Mouse (Mus musculus) intestine, embryonic 15.5 days (tissue): ENCODE results near the gene Cdcp2. TPM values are rescaled to one million over a fixed set of nuclear protein-coding genes. Genes with fewer than 3 reads are reported as not detected.
"Not testable (repeated sequence)": the region's sequence is repeated elsewhere in the genome, so short reads cannot be mapped to it uniquely, and the experiment has no call there.

Experiments
- ATAC-seq: fragments of 200-750 bp; cut with Nextera tagmentation; 2 replicates; pipeline ENCODE4 v1.8.0; 2017; ENCODE audit warnings: moderate TSS enrichment, moderate library complexity
- H3K27ac ChIP-seq: fragments of 300-500 bp; sonication (generic); 2 replicates; pipeline ENCODE4 v1.5.1; 2015; ENCODE audit warnings: mild to moderate bottlenecking, inconsistent platforms
- H3K27me3 ChIP-seq: fragments of 300-500 bp; sonication (generic); replicated peaks from 2 replicates; pipeline ENCODE4 v1.6.1; 2015; ENCODE audit warnings: inconsistent platforms
- H3K36me3 ChIP-seq: fragments of 300-500 bp; sonication (generic); 2 replicates; pipeline ENCODE4 v1.6.1; 2015; ENCODE audit warnings: inconsistent platforms
- H3K4me1 ChIP-seq: fragments of 300-500 bp; sonication (generic); replicated peaks from 2 replicates; pipeline ENCODE4 v1.6.1; 2015; ENCODE audit warnings: inconsistent platforms
- H3K4me2 ChIP-seq: fragments of 300-500 bp; sonication (generic); replicated peaks from 2 replicates; pipeline ENCODE4 v1.6.1; 2015; ENCODE audit warnings: mild to moderate bottlenecking, inconsistent platforms
- H3K4me3 ChIP-seq: fragments of 300-500 bp; sonication (generic); replicated peaks from 2 replicates; pipeline ENCODE4 v1.5.1; 2015; ENCODE audit warnings: inconsistent platforms
- H3K9ac ChIP-seq: fragments of 300-500 bp; sonication (generic); 2 replicates; pipeline ENCODE4 v1.6.1; 2015; ENCODE audit warnings: inconsistent platforms
- H3K9me3 ChIP-seq: fragments of 300-500 bp; sonication (generic); 2 replicates; pipeline ENCODE4 v1.6.1; 2016; ENCODE audit warnings: inconsistent platforms
- WGBS: fragments of 180-500 bp; shearing (Covaris S2); methylation state at CpG from one replicate; pipeline ENCODE4 v1.1.7; 2015; 5-methylcytosine and 5-hydroxymethylcytosine counted together
- polyA plus RNA-seq: library from polyadenylated mRNA; unstranded; fragments of >200 nt; fragmentation: Nextera tagmentation; extraction: Ambion mirVana; gene quantifications from 2 replicates; pipeline ENCODE4 v1.2.1, GENCODE M21; 2015

Cdcp2 gene
- polyA plus RNA-seq, 1 experiment from 2014 or later, result not detected

GRCm38 (mm10) chr4:107097871-107098270 lies 1.2 kb downstream of the Cdcp2 start:
- Histone ChIP-seq H3K9ac (no peak overlapping the region), H3K4me2 (no peak overlapping the region), H3K36me3 (no peaks in the 10 kb centered on the region), H3K4me1 (peaks cover 8% of the 10 kb centered on the region; the same call in 1 of the 2 replicates), H3K4me3 (no peak overlapping the region), H3K27ac (no peak overlapping the region), H3K9me3 (no peaks in the 10 kb centered on the region), H3K27me3 (no peaks in the 10 kb centered on the region)
- ATAC-seq, result no peak
- whole genome bisulfite sequencing, result 42% methylated on average over 15 of the region's 15 CpGs

- no peak for ATAC-seq
These were observed 1.7 kb downstream of the Cdcp2 start for GRCm38 (mm10) chr4:107098375-107098774.

GRCm38 (mm10) chr4:107098791-107099525 lies 2.3 kb downstream of the Cdcp2 start:
- Histone ChIP-seq H3K27me3 (no peaks in the 10 kb centered on the region), H3K4me2 (no peak overlapping the region), H3K9ac (no peak overlapping the region), H3K27ac (no peak overlapping the region), H3K4me1 (peaks cover 8% of the 10 kb centered on the region; the same call in 1 of the 2 replicates), H3K36me3 (no peaks in the 10 kb centered on the region), H3K9me3 (no peaks in the 10 kb centered on the region), H3K4me3 (no peak overlapping the region)
- no peak for ATAC-seq
- 72% methylated on average over 17 of the region's 17 CpGs for WGBS

More at GRCm38 (mm10) chr4:107098375-107098774, 1.7 kb downstream of the Cdcp2 start:
- Histone ChIP-seq H3K9me3 (no peaks in the 10 kb centered on the region), H3K4me2 (no peak overlapping the region), H3K27me3 (no peaks in the 10 kb centered on the region), H3K4me1 (peaks cover 8% of the 10 kb centered on the region; the same call in 1 of the 2 replicates), H3K36me3 (no peaks in the 10 kb centered on the region), H3K27ac (no peak overlapping the region), H3K4me3 (no peak overlapping the region), H3K9ac (no peak overlapping the region)
- WGBS, result 74% methylated on average over 10 of the region's 10 CpGs

- Histone ChIP-seq H3K36me3 (no peaks in the 10 kb centered on the region), H3K27me3 (no peaks in the 10 kb centered on the region), H3K9ac (no peak overlapping the region), H3K4me2 (no peak overlapping the region), H3K4me1 (0 out of 2 replicates have a peak, but pooled peaks cover 6% of the 10 kb centered on the region), H3K9me3 (no peaks in the 10 kb centered on the region), H3K4me3 (no peak overlapping the region), H3K27ac (no peak overlapping the region)
- no peak for ATAC-seq
- 73% methylated on average over 8 of the region's 8 CpGs for WGBS
These were observed 5.5 kb downstream of the Cdcp2 start for GRCm38 (mm10) chr4:107102220-107102619.

GRCm38 (mm10) chr4:107106777-107107176 lies 10.1 kb downstream of the Cdcp2 start:
- Histone ChIP-seq H3K4me3 (no peak overlapping the region), H3K9me3 (no peaks in the 10 kb centered on the region), H3K36me3 (no peaks in the 10 kb centered on the region), H3K27ac (no peak overlapping the region), H3K4me1 (0 out of 2 replicates have a peak, but pooled peaks cover 6% of the 10 kb centered on the region), H3K4me2 (no peak overlapping the region), H3K27me3 (no peaks in the 10 kb centered on the region), H3K9ac (no peak overlapping the region)
- 88% methylated on average over 16 of the region's 16 CpGs for WGBS
- no peak for ATAC-seq

GRCm38 (mm10) chr4:107108291-107108731 lies 11.6 kb downstream of the Cdcp2 start:
- Histone ChIP-seq H3K27me3 (no peaks in the 10 kb centered on the region), H3K9me3 (no peaks in the 10 kb centered on the region), H3K36me3 (no peaks in the 10 kb centered on the region), H3K4me3 (no peak overlapping the region), H3K4me2 (peak overlapping the region; percentile 19; the same call in 1 of the 2 replicates), H3K4me1 (0 out of 2 replicates have a peak, but pooled peaks cover 6% of the 10 kb centered on the region), H3K27ac (no peak overlapping the region), H3K9ac (no peak overlapping the region)
- WGBS, result 26% methylated on average over 13 of the region's 13 CpGs
- ATAC-seq, result peak; percentile 55

GRCm38 (mm10) chr4:107109181-107109580 lies 12.5 kb downstream of the Cdcp2 start:
- H3K4me1 ChIP-seq, H3K4me2 ChIP-seq, H3K27ac ChIP-seq, ATAC-seq, H3K4me3 ChIP-seq, H3K9ac ChIP-seq, H3K36me3 ChIP-seq, H3K27me3 ChIP-seq, H3K9me3 ChIP-seq: not testable (repeated sequence)
- WGBS, result 89% methylated on average over 6 of the region's 6 CpGs

GRCm38 (mm10) chr4:107114278-107114677 lies 17.6 kb downstream of the Cdcp2 start:
- Histone ChIP-seq H3K4me1 (no peaks in the 10 kb centered on the region), H3K9me3 (no peaks in the 10 kb centered on the region), H3K4me3 (no peak overlapping the region), H3K9ac (no peak overlapping the region), H3K4me2 (no peak overlapping the region), H3K27ac (no peak overlapping the region), H3K36me3 (no peaks in the 10 kb centered on the region), H3K27me3 (no peaks in the 10 kb centered on the region)
- 33% methylated on average over 8 of the region's 8 CpGs for WGBS
- no peak for ATAC-seq

GRCm38 (mm10) chr4:107117741-107118385 lies 21.2 kb downstream of the Cdcp2 start:
- H3K36me3 ChIP-seq, result no peaks in the 10 kb centered on the region
- no peak for ATAC-seq

GRCm38 (mm10) chr4:107119056-107119455 lies 22.4 kb downstream of the Cdcp2 start:
- H3K27me3 ChIP-seq, result no peaks in the 10 kb centered on the region
- ATAC-seq, result peak; percentile 41; the same call in 1 of the 2 replicates
- no peak overlapping the region for H3K4me2 ChIP-seq
- H3K36me3 ChIP-seq, result no peaks in the 10 kb centered on the region
- no peaks in the 10 kb centered on the region for H3K9me3 ChIP-seq
- 54% methylated on average over 4 of the region's 4 CpGs for WGBS
- peaks cover 10% of the 10 kb centered on the region; the same call in 1 of the 2 replicates for H3K4me1 ChIP-seq
- no peak overlapping the region for H3K27ac ChIP-seq
- H3K9ac ChIP-seq, result no peak overlapping the region
- no peak overlapping the region for H3K4me3 ChIP-seq

More at GRCm38 (mm10) chr4:107117741-107118385, 21.2 kb downstream of the Cdcp2 start:
- Histone ChIP-seq H3K27ac (no peak overlapping the region), H3K9ac (no peak overlapping the region), H3K4me2 (no peak overlapping the region), H3K27me3 (no peaks in the 10 kb centered on the region), H3K9me3 (no peaks in the 10 kb centered on the region), H3K4me1 (peaks cover 8% of the 10 kb centered on the region; the same call in 1 of the 2 replicates), H3K4me3 (no peak overlapping the region)
- WGBS, result 83% methylated on average over 2 of the region's 2 CpGs

GRCm38 (mm10) chr4:107120676-107121075 lies 24.0 kb downstream of the Cdcp2 start:
- Histone ChIP-seq H3K9ac (no peak overlapping the region), H3K4me3 (no peak overlapping the region), H3K36me3 (no peaks in the 10 kb centered on the region), H3K4me1 (peaks cover 10% of the 10 kb centered on the region), H3K9me3 (no peaks in the 10 kb centered on the region), H3K4me2 (no peak overlapping the region), H3K27me3 (no peaks in the 10 kb centered on the region), H3K27ac (no peak overlapping the region)
- no peak for ATAC-seq
- WGBS, result 70% methylated on average over 6 of the region's 6 CpGs

GRCm38 (mm10) chr4:107121165-107121943 lies 24.7 kb downstream of the Cdcp2 start:
- H3K36me3 ChIP-seq, result no peaks in the 10 kb centered on the region
- WGBS, result 54% methylated on average over 12 of the region's 12 CpGs
- no peak overlapping the region for H3K4me3 ChIP-seq
- H3K27ac ChIP-seq, result no peak overlapping the region
- no peaks in the 10 kb centered on the region for H3K9me3 ChIP-seq
- no peak overlapping the region for H3K9ac ChIP-seq
- no peak overlapping the region for H3K4me2 ChIP-seq
- 0 out of 2 replicates have a peak, but pooled peaks have one; percentile 18 for ATAC-seq
- H3K4me1 ChIP-seq, result peaks cover 10% of the 10 kb centered on the region
- no peaks in the 10 kb centered on the region for H3K27me3 ChIP-seq
